Mouse (Mus musculus) Patski (cell line): ENCODE results near the gene Zmat1. TPM values are rescaled to one million over a fixed set of nuclear protein-coding genes. Genes with fewer than 3 reads are reported as not detected.

Experiments
- ATAC-seq: fragments of 100-300 bp; one replicate; pipeline ENCODE4 v1.8.0; 2021
- CTCF ChIA-PET: fragments of 350-600 bp; sonication (Branson Sonifier 250); formaldehyde crosslinking; loops from one replicate; lab custom pipeline; 2022; ENCODE audit warnings: inconsistent platforms; lab: Charles Lee
- POLR2A ChIA-PET: fragments of 350-600 bp; sonication (Branson Sonifier 250); formaldehyde crosslinking; loops from one replicate; lab custom pipeline; 2022; ENCODE audit warnings: antibody characterized with exemption, inconsistent platforms; lab: Charles Lee
- DNase-seq: peaks from one replicate; pipeline ENCODE4 v3.0.0-alpha.2; 2011; ENCODE audit warnings: low read depth, low spot score
- H3K27me3 ChIP-seq: fragments of 371-371 bp; one replicate; pipeline ENCODE4 v1.5.1; 2021
- CTCF ChIP-seq: fragments of 100-300 bp; IDR thresholded peaks from one replicate; pipeline ENCODE4 v1.5.1; 2021
- in situ Hi-C: fragments of 300-500 bp; cut with MboI; formaldehyde crosslinking; loops from 3 replicates; pipeline ENCODE4 v1.11.1; 2018; ENCODE audit warnings: low pct_unique_long_range_greater_than_20kb, mixed read lengths
- polyA plus RNA-seq: library from polyadenylated mRNA; unstranded; gene quantifications from one replicate; pipeline ENCODE4 v1.2.3, GENCODE M21; 2021

Gene Zmat1
- polyA plus RNA-seq, 1 experiment from 2014 or later, result 8.2 TPM

GRCm38 (mm10) chrX:134929927-134930326 lies 79.1 kb downstream of the Zmat1 start:
- TF ChIP-seq CTCF, result no peak
- ChIA-PET CTCF (interaction anchor here (0.7 to 1.8 kb wide), 6 partner anchors 10 to 161 kb away, joined by 3 to 6 read pairs (median 3); no protein-coding TSS in a partner anchor), POLR2A (no interaction called here)
- no peak for ATAC-seq
- DNase-seq, result no peak
- in situ Hi-C loops, result no loop called here
- peaks cover 42% of the 10 kb centered on the region for H3K27me3 ChIP-seq

GRCm38 (mm10) chrX:134925058-134925457 lies 84.0 kb downstream of the Zmat1 start:
- CTCF ChIA-PET, result no interaction called here
- in situ Hi-C loops, result no loop called here
- H3K27me3 ChIP-seq, result peaks cover 39% of the 10 kb centered on the region
- ATAC-seq, result no peak
- TF ChIP-seq CTCF, result peak; percentile 51
- DNase-seq, result no peak
- POLR2A ChIA-PET, result no interaction called here

- ChIA-PET POLR2A (no interaction called here), CTCF (interaction anchor here (1.4 kb wide), 1 partner anchor 13 kb away, joined by 3 read pairs; no protein-coding TSS in a partner anchor)
- H3K27me3 ChIP-seq, result peaks cover 34% of the 10 kb centered on the region
- TF ChIP-seq CTCF, result no peak
- in situ Hi-C loops, result no loop called here
- no peak for ATAC-seq
- no peak for DNase-seq
These were observed 85.2 kb downstream of the Zmat1 start for GRCm38 (mm10) chrX:134923675-134924424.

Other genes starting within 250 kb of the Zmat1 start
- 3.1 TPM for gene Armcx2, start 200.0 kb downstream of the Zmat1 start, polyA plus RNA-seq
- not detected for gene Nxf2, start 44.5 kb downstream of the Zmat1 start, polyA plus RNA-seq
- gene Gm15023, start 168.4 kb upstream of the Zmat1 start, polyA plus RNA-seq, result not detected
- gene Tceal6, start 201.5 kb upstream of the Zmat1 start, polyA plus RNA-seq, result not detected